Mouse (Mus musculus) urinary bladder, adult 18-20 months (tissue): ENCODE measurements around the gene Fgfr2.

Experiments
- DNase-seq, 2 experiments: peaks; one replicate each; pipeline ENCODE4 v3.0.0; 2022; ENCODE audit warnings: low spot score in 2 of 2, mixed read lengths in 2 of 2

Fgfr2 gene

GRCm38 (mm10) chr7:133123244-133123998, at the start of gene Fgfr2:
Fgfr2 (minus strand) TSS chr7:133123350.
- DNase-seq: peak; percentile 63 to 69

GRCm38 (mm10) chr7:133171403-133172032, 48.4 kb upstream of the Fgfr2 start:
- peak in 1 of 2 experiments; percentile 18 for DNase-seq

GRCm38 (mm10) chr7:133168928-133169327, 45.8 kb upstream of the Fgfr2 start:
- DNase-seq: no peak

- DNase-seq: no peak
Observed at GRCm38 (mm10) chr7:133167903-133168302, 44.8 kb upstream of the Fgfr2 start.

- no peak for DNase-seq
Observed at GRCm38 (mm10) chr7:133164770-133165169, 41.6 kb upstream of the Fgfr2 start.

GRCm38 (mm10) chr7:133163011-133163410, 39.9 kb upstream of the Fgfr2 start:
- DNase-seq: no peak

- DNase-seq: no peak
Observed at GRCm38 (mm10) chr7:133162131-133162530, 39.0 kb upstream of the Fgfr2 start.

GRCm38 (mm10) chr7:133161362-133162080, 38.4 kb upstream of the Fgfr2 start:
- DNase-seq: no peak

- no peak for DNase-seq
Observed at GRCm38 (mm10) chr7:133159519-133159918, 36.4 kb upstream of the Fgfr2 start.

- DNase-seq: no peak
Observed at GRCm38 (mm10) chr7:133155621-133156020, 32.5 kb upstream of the Fgfr2 start.

GRCm38 (mm10) chr7:133154846-133155245, 31.7 kb upstream of the Fgfr2 start:
- DNase-seq: no peak

- no peak for DNase-seq
Observed at GRCm38 (mm10) chr7:133139689-133140336, 16.7 kb upstream of the Fgfr2 start.

- no peak for DNase-seq
Observed at GRCm38 (mm10) chr7:133133552-133133951, 10.4 kb upstream of the Fgfr2 start.

GRCm38 (mm10) chr7:133132702-133133101, 9.6 kb upstream of the Fgfr2 start:
- DNase-seq: no peak

GRCm38 (mm10) chr7:133124701-133125485, 1.7 kb upstream of the Fgfr2 start:
- DNase-seq: no peak

GRCm38 (mm10) chr7:133123999-133124700, 1.0 kb upstream of the Fgfr2 start, which contains the start of gene Ctbp2:
Ctbp2 (minus strand) TSS chr7:133124354.
- DNase-seq: peak; percentile 80 to 91

GRCm38 (mm10) chr7:133122379-133123243, 539 bp downstream of the Fgfr2 start:
- DNase-seq: peak in 1 of 2 experiments; percentile 74

GRCm38 (mm10) chr7:133121661-133122378, 1.3 kb downstream of the Fgfr2 start:
- DNase-seq: peak in 1 of 2 experiments; percentile 67

- no peak for DNase-seq
Observed at GRCm38 (mm10) chr7:133121080-133121607, 2.0 kb downstream of the Fgfr2 start.
